Mouse (Mus musculus): ENCODE data around the gene Poln. TPM values are rescaled to one million over a fixed set of nuclear protein-coding genes. Genes with fewer than 3 reads are reported as not detected.
A peak's percentile ranks its signal among the peaks of the same experiment; 100 is the strongest.

Poln gene
- not detected in 2 replicates for polyA plus RNA-seq (2012; ENCODE audit: insufficient read depth, insufficient read length, low replicate concordance, missing spikeins)

- Histone ChIP-seq H3K4me3 (ENCODE audit: insufficient read depth, low read depth, low read length) (peak within 1 kb of the TSS; percentile 87), H3K27ac (ENCODE audit: insufficient read depth, low read depth, low read length) (peak within 1 kb of the TSS; percentile 84), H3K4me1 (ENCODE audit: control insufficient read depth, insufficient read depth, low read length) (peaks cover 8% of the 10 kb centered on the region)
- TF ChIP-seq CTCF (IDR thresholded peaks at IDR 0.05; ENCODE audit: insufficient read depth, low read depth, low read length) (no peak), POLR2A (IDR thresholded peaks at IDR 0.05; ENCODE audit: insufficient read depth, low read depth, low read length) (peak; percentile 53)
- under 1% methylated on average over 57 of the region's 57 CpGs for WGBS
Observed at GRCm38 (mm10) chr5:34168950-34169891, at the start of gene Poln, which contains the start of gene Haus3. TSS of gene Poln (minus strand) at chr5:34169448. TSS of gene Haus3 (minus strand) at chr5:34169527.

GRCm38 (mm10) chr5:34218672-34219071, 49.4 kb upstream of the Poln start:
- H3K27ac ChIP-seq (ENCODE audit: insufficient read depth, low read depth, low read length) = no peak overlapping the region
- 87% methylated on average over 5 of the region's 5 CpGs for WGBS
- H3K4me1 ChIP-seq (ENCODE audit: control insufficient read depth, insufficient read depth, low read length) = peaks cover 8% of the 10 kb centered on the region; the same call in 1 of the 2 replicates
- no peak overlapping the region for H3K4me3 ChIP-seq (ENCODE audit: insufficient read depth, low read depth, low read length)
- TF ChIP-seq CTCF (IDR thresholded peaks at IDR 0.05; ENCODE audit: insufficient read depth, low read depth, low read length) = no peak
- no peak for TF ChIP-seq POLR2A (IDR thresholded peaks at IDR 0.05; ENCODE audit: insufficient read depth, low read depth, low read length)

- WGBS = 58% methylated on average over 9 of the region's 9 CpGs
- no peak for TF ChIP-seq CTCF (IDR thresholded peaks at IDR 0.05; ENCODE audit: insufficient read depth, low read depth, low read length)
- no peak for TF ChIP-seq POLR2A (IDR thresholded peaks at IDR 0.05; ENCODE audit: insufficient read depth, low read depth, low read length)
- H3K4me3 ChIP-seq (ENCODE audit: insufficient read depth, low read depth, low read length) = no peak overlapping the region
- 0 out of 2 replicates have a peak overlapping the region, but pooled peaks have one; percentile 12 for H3K27ac ChIP-seq (ENCODE audit: insufficient read depth, low read depth, low read length)
- H3K4me1 ChIP-seq (ENCODE audit: control insufficient read depth, insufficient read depth, low read length) = peaks cover 7% of the 10 kb centered on the region; the same call in 1 of the 2 replicates
Observed at GRCm38 (mm10) chr5:34217756-34218155, 48.5 kb upstream of the Poln start.

GRCm38 (mm10) chr5:34216025-34216424, 46.8 kb upstream of the Poln start:
- WGBS = 65% methylated on average over 7 of the region's 7 CpGs
- peaks cover 7% of the 10 kb centered on the region; the same call in 1 of the 2 replicates for H3K4me1 ChIP-seq (ENCODE audit: control insufficient read depth, insufficient read depth, low read length)
- no peak overlapping the region for H3K4me3 ChIP-seq (ENCODE audit: insufficient read depth, low read depth, low read length)
- TF ChIP-seq CTCF (IDR thresholded peaks at IDR 0.05; ENCODE audit: insufficient read depth, low read depth, low read length) (no peak), POLR2A (IDR thresholded peaks at IDR 0.05; ENCODE audit: insufficient read depth, low read depth, low read length) (no peak)
- no peak overlapping the region for H3K27ac ChIP-seq (ENCODE audit: insufficient read depth, low read depth, low read length)

- TF ChIP-seq POLR2A (IDR thresholded peaks at IDR 0.05; ENCODE audit: insufficient read depth, low read depth, low read length) = no peak
- TF ChIP-seq CTCF (IDR thresholded peaks at IDR 0.05; ENCODE audit: insufficient read depth, low read depth, low read length) = no peak
- Histone ChIP-seq H3K4me3 (ENCODE audit: insufficient read depth, low read depth, low read length) (no peak overlapping the region), H3K4me1 (ENCODE audit: control insufficient read depth, insufficient read depth, low read length) (peaks cover 7% of the 10 kb centered on the region; the same call in 1 of the 2 replicates), H3K27ac (ENCODE audit: insufficient read depth, low read depth, low read length) (no peak overlapping the region)
- WGBS = 77% methylated on average over 8 of the region's 8 CpGs
Observed at GRCm38 (mm10) chr5:34213659-34214058, 44.4 kb upstream of the Poln start.

GRCm38 (mm10) chr5:34210279-34210678, 41.0 kb upstream of the Poln start:
- Histone ChIP-seq H3K4me3 (ENCODE audit: insufficient read depth, low read depth, low read length) (no peak overlapping the region), H3K4me1 (ENCODE audit: control insufficient read depth, insufficient read depth, low read length) (peaks cover 6% of the 10 kb centered on the region), H3K27ac (ENCODE audit: insufficient read depth, low read depth, low read length) (no peak overlapping the region)
- no peak for TF ChIP-seq POLR2A (IDR thresholded peaks at IDR 0.05; ENCODE audit: insufficient read depth, low read depth, low read length)
- TF ChIP-seq CTCF (IDR thresholded peaks at IDR 0.05; ENCODE audit: insufficient read depth, low read depth, low read length) = peak; percentile 57; the same call in 1 of the 2 replicates
- WGBS = 0% methylated on average over 1 of the region's 1 CpGs

GRCm38 (mm10) chr5:34207503-34207902, 38.3 kb upstream of the Poln start:
- H3K4me3 ChIP-seq (ENCODE audit: insufficient read depth, low read depth, low read length) = no peak overlapping the region
- no peak for TF ChIP-seq POLR2A (IDR thresholded peaks at IDR 0.05; ENCODE audit: insufficient read depth, low read depth, low read length)
- TF ChIP-seq CTCF (IDR thresholded peaks at IDR 0.05; ENCODE audit: insufficient read depth, low read depth, low read length) = no peak
- H3K4me1 ChIP-seq (ENCODE audit: control insufficient read depth, insufficient read depth, low read length) = peaks cover 6% of the 10 kb centered on the region
- H3K27ac ChIP-seq (ENCODE audit: insufficient read depth, low read depth, low read length) = no peak overlapping the region
- WGBS = 19% methylated on average over 3 of the region's 3 CpGs

- H3K4me1 ChIP-seq (ENCODE audit: control insufficient read depth, insufficient read depth, low read length) = peaks cover 6% of the 10 kb centered on the region
- H3K4me3 ChIP-seq (ENCODE audit: insufficient read depth, low read depth, low read length) = no peak overlapping the region
- 91% methylated on average over 2 of the region's 2 CpGs for WGBS
- TF ChIP-seq CTCF (IDR thresholded peaks at IDR 0.05; ENCODE audit: insufficient read depth, low read depth, low read length) = no peak
- no peak for TF ChIP-seq POLR2A (IDR thresholded peaks at IDR 0.05; ENCODE audit: insufficient read depth, low read depth, low read length)
- H3K27ac ChIP-seq (ENCODE audit: insufficient read depth, low read depth, low read length) = no peak overlapping the region
Observed at GRCm38 (mm10) chr5:34205788-34206187, 36.5 kb upstream of the Poln start.

GRCm38 (mm10) chr5:34204911-34205310, 35.7 kb upstream of the Poln start:
- TF ChIP-seq CTCF (IDR thresholded peaks at IDR 0.05; ENCODE audit: insufficient read depth, low read depth, low read length) = no peak
- TF ChIP-seq POLR2A (IDR thresholded peaks at IDR 0.05; ENCODE audit: insufficient read depth, low read depth, low read length) = no peak
- Histone ChIP-seq H3K4me3 (ENCODE audit: insufficient read depth, low read depth, low read length) (no peak overlapping the region), H3K4me1 (ENCODE audit: control insufficient read depth, insufficient read depth, low read length) (peaks cover 6% of the 10 kb centered on the region), H3K27ac (ENCODE audit: insufficient read depth, low read depth, low read length) (no peak overlapping the region)
- 94% methylated on average over 2 of the region's 2 CpGs for WGBS
